Mouse (Mus musculus): ENCODE measurements around the gene Tent4a.

GRCm38 (mm10) chr13:69502157-69502750 is 32.2 kb downstream of the Tent4a start:
- no peak for TF ChIP-seq CTCF (conservative IDR thresholded peaks at IDR 0.05; ENCODE audit: low read length)
- no peak for TF ChIP-seq POU5F1 (IDR thresholded peaks at IDR 0.05; ENCODE audit: borderline replicate concordance, low read length)
- TF ChIP-seq NANOG (IDR thresholded peaks at IDR 0.05; ENCODE audit: borderline replicate concordance, low read length), result no peak
